Mouse (Mus musculus) kidney, adult 18-20 months (tissue): ENCODE results near the gene Sema3e.

ENCODE experiments used
- DNase-seq: peaks from one replicate; pipeline ENCODE4 v3.0.0; 2021

Sema3e gene

DNA sequence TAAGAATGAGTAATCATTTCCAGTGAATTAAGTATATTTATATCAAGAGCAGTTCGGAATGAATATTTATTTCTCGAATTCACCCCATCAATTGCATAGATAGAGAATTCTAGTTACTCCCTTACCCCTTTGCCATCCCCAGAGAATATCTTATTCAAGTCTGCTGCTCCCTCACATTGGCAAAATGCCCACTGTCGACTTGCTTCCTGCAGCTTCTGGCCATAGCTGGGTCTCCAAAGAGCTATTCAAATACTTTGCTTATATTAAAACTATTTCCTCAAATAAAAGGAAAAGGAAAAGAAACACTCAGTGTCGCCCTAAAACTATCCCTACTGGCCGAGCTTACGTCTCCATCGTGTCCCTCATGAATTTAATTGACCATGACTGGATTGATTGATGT lies 191.1 kb downstream of the Sema3e start:
- no peak for DNase-seq

- no peak for DNase-seq
Observed at GRCm38 (mm10) chr5:14218677-14219076, 193.6 kb downstream of the Sema3e start.

DNA sequence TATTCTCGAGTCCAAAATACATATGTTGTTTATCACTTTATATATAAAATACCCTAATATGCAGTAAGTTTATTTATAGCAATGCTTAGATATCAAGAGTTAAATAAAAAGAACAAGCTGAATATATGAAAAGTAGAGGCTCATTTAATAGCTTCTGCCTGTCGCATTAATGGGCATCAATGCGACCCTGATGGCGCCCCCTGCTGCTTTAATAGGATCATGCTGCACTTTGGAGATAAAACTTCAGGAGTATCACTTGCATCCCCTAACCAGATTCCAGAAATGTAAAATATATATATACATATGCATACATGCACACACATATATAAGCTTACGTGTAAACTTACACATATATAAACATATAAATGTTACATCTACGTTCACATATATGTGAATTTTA lies 199.4 kb downstream of the Sema3e start:
- no peak for DNase-seq

DNA sequence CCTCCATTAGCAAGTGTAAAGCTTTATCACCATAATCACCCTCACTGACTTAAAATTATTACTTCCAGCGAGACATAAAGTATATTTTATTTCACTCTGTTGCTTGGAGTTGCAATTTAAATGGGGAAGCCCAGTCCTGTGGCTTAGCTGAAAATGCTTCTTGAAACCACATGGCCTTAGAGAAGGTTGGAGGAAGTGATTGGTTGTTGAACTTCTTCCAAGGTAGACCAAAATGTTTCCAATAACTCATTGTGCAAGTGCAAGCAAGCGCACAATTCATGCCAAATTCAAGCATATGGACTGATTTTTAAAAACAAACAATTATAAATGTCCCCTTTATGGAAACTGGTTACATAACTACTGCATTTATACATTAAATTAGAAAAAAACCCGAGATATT lies 206.0 kb downstream of the Sema3e start:
- DNase-seq: no peak

GRCm38 (mm10) chr5:14252583-14252982 lies 227.5 kb downstream of the Sema3e start:
- DNase-seq: no peak

DNA sequence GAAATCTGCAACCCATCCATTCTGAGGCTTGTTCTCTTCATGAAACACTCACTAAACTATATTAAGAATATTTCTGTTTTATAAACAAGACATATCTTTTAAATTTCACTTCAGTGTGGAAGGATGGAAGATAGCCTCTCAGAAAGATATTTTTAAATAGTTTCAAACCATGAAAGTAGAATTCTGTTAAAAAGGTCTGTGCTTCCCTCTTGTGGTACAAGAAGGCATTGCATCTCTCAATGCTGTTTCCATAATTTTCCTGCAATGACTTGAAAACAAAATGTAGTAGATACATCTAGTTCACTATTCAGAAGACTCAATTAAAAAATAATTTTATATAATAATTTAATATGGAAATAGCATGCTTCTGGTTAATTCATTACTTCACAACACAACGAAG lies 228.3 kb downstream of the Sema3e start:
- DNase-seq: no peak

DNA sequence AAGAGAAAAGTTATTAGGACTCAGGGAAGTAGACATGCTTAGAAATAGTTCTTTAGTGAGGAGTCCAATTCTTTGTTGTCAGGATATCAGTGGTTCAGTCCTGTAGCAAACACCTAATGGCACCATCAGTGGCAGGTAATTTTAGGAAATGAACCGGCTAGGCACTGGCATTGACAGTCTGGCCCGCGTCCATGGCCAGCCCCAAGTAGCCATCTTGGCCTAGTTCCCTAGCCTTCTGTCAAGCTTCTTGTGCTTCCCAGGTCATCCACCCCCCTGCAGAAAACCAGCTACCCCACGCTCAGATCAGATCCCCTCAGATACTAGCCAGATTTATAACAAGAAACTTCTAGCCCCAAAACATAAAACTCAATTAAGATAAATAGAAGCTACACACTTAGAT lies 235.1 kb downstream of the Sema3e start:
- DNase-seq: no peak

DNA sequence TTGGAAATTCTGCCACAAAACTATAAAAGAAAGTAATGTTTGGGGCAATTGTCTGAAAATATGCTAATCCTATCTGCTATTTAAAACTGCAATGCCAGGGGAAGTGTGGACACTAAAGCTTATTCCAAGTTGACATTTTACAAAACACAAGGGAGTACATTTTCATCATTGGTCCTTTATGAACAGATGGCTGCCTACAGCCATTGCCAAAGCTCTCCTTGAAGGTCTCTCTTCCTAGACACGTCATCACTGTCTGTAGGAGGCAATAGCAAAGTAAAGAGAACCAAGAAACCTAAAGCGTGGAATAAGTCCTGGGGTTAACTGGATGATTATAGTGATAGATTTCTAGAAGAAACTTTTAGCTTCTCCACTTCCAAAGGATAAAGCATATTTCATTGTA lies 242.3 kb downstream of the Sema3e start:
- DNase-seq: no peak
